In the genomic region with DNA sequence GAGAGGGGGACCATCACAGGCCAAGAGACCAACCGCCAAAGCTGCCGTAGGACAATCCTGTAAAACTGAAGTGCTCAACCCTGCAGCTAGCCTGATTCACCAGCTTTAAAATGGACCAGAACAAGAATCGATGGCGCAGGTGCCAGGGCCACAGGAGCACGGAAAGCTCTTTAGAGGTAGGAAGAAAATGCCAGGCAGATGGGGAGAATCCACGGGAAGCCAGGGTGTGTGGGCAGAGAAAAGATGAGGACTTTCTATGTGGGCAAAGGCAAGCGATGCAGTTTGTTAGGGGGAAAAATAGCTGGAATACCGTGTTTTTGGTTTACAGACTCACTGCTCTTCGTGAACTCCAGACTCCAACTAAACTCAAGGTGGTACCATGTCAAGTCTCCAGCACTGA, we compare ENCODE assay signal across 29 mouse cellular contexts. TPM values are rescaled to one million over a fixed set of nuclear protein-coding genes. Genes with fewer than 3 reads are reported as not detected.
DNase-seq lines count a peak whose midpoint lies in the region; ATAC-seq and TF ChIP-seq lines count a peak whose summit lies in the region.
"Had no signal": no experiment of that assay in that cellular context is flagged by ENCODE, and none has a peak within 500 bp of the region (broad histone marks: within the 10 kb centered on the region; RNA-seq: fewer than 3 reads in every experiment).

No protein-coding gene starts in this region.

- peak; percentile 8 to 11 for DNase-seq in cerebellum, adult 2 months
- DNase-seq in cerebellum, adult 11-12 months: no peak
- DNase-seq in frontal cortex, postnatal 36 days (ENCODE audit: low spot score in 2 of 2): peak; percentile 25 to 39
- no peak for DNase-seq in frontal cortex, postnatal 25 days (ENCODE audit: low spot score in 2 of 2)
- DNase-seq in brain, adult 2 months (ENCODE audit: low read depth, low spot score): peak; percentile 63
- peak; percentile 27 to 32 for DNase-seq in left cerebral cortex, postnatal 36 days (ENCODE audit: low spot score in 2 of 2)
- no peak for DNase-seq in forebrain, embryonic 14.5 days (ENCODE audit: low spot score)
- no peak for DNase-seq in heart, postnatal 14 days
- DNase-seq: adrenal gland, postnatal 10 days; gastrocnemius, postnatal 36 days; kidney, adult 11 months; liver, embryonic 13.5 days; lung, postnatal 4 days; thymus, adult 18-20 months; thymus, postnatal 4 days had no signal

- H3K27me3 ChIP-seq in cerebellum, adult 2 months (ENCODE audit: control insufficient read depth, insufficient read depth, low read length): no peaks in the 10 kb centered on the region
- no peaks in the 10 kb centered on the region for H3K27me3 ChIP-seq in forebrain, embryonic 14.5 days (replicated peaks; ENCODE audit: control insufficient read depth, insufficient read depth, low read length)
- H3K27me3 ChIP-seq: heart, embryonic 15.5 days; limb, embryonic 13.5 days; liver, embryonic 13.5 days; lung, embryonic 15.5 days; neural tube, embryonic 15.5 days had no signal

- no peaks in the 10 kb centered on the region for H3K9me3 ChIP-seq in forebrain, embryonic 14.5 days (replicated peaks; ENCODE audit: control insufficient read depth, low read length)
- H3K9me3 ChIP-seq: embryonic facial prominence, embryonic 10.5 days; heart, embryonic 15.5 days; hindbrain, embryonic 10.5 days; limb, embryonic 13.5 days; liver, embryonic 13.5 days; lung, embryonic 15.5 days; neural tube, embryonic 15.5 days had no signal

- H3K4me1 ChIP-seq in cerebellum, adult 2 months (ENCODE audit: control insufficient read depth, insufficient read depth, low read length): no peaks in the 10 kb centered on the region
- H3K4me1 ChIP-seq in forebrain, embryonic 14.5 days (ENCODE audit: control insufficient read depth, insufficient read depth, low read length): no peaks in the 10 kb centered on the region
- H3K4me1 ChIP-seq: embryonic facial prominence, embryonic 10.5 days; heart, embryonic 15.5 days; hindbrain, embryonic 10.5 days; limb, embryonic 13.5 days; liver, embryonic 13.5 days; lung, embryonic 15.5 days; neural tube, embryonic 15.5 days had no signal

- H3K4me3 ChIP-seq in cerebellum, adult 2 months (replicated peaks; ENCODE audit: insufficient read depth, low read depth, low read length): no peak overlapping the region
- no peak overlapping the region for H3K4me3 ChIP-seq in forebrain, embryonic 14.5 days (ENCODE audit: low read depth, low read length)
- H3K4me3 ChIP-seq: embryonic facial prominence, embryonic 10.5 days; heart, embryonic 15.5 days; hindbrain, embryonic 10.5 days; limb, embryonic 13.5 days; liver, embryonic 13.5 days; lung, embryonic 15.5 days; neural tube, embryonic 15.5 days had no signal

- H3K4me2 ChIP-seq in forebrain, embryonic 14.5 days (ENCODE audit: low read length): no peak overlapping the region
- H3K4me2 ChIP-seq: heart, embryonic 15.5 days; limb, embryonic 13.5 days; liver, embryonic 13.5 days; lung, embryonic 15.5 days; neural tube, embryonic 15.5 days had no signal

- WGBS in cerebellum, adult 2 months: 59% methylated on average over 9 of the region's 9 CpGs
- 91% methylated on average over 9 of the region's 9 CpGs for WGBS in forebrain, embryonic 14.5 days

- ATAC-seq in forebrain, embryonic 14.5 days: no peak
- ATAC-seq: activated CD4-positive, CD25-positive, alpha-beta regulatory T cell, adult 4 months; midbrain, embryonic 16.5 days had no signal

- no peak overlapping the region for H3K9ac ChIP-seq in forebrain, embryonic 14.5 days (ENCODE audit: low read length)
- H3K9ac ChIP-seq: heart, embryonic 15.5 days; limb, embryonic 13.5 days; liver, embryonic 13.5 days; lung, embryonic 15.5 days; neural tube, embryonic 15.5 days had no signal

- H3K27ac ChIP-seq in cerebellum, adult 2 months (ENCODE audit: insufficient read depth, low read length): no peak overlapping the region
- H3K27ac ChIP-seq in forebrain, embryonic 14.5 days (ENCODE audit: low read depth, low read length): no peak overlapping the region
- H3K27ac ChIP-seq: embryonic facial prominence, embryonic 10.5 days; heart, embryonic 15.5 days; hindbrain, embryonic 10.5 days; kidney, postnatal 0 days; limb, embryonic 13.5 days; liver, embryonic 13.5 days; lung, embryonic 15.5 days; neural tube, embryonic 15.5 days had no signal

- TF ChIP-seq CTCF in cerebellum, adult 2 months (IDR thresholded peaks at IDR 0.05; ENCODE audit: borderline replicate concordance, insufficient read depth, low read depth, low read length): no peak

- TF ChIP-seq POLR2A in cerebellum, adult 2 months (IDR thresholded peaks at IDR 0.05; ENCODE audit: borderline replicate concordance, insufficient read depth, low read length): no peak

- no peaks in the 10 kb centered on the region for H3K36me3 ChIP-seq in forebrain, embryonic 14.5 days (ENCODE audit: control insufficient read depth, insufficient read depth, low read length)
- H3K36me3 ChIP-seq: embryonic facial prominence, embryonic 10.5 days; heart, embryonic 15.5 days; hindbrain, embryonic 10.5 days; limb, embryonic 13.5 days; liver, embryonic 13.5 days; lung, embryonic 15.5 days; neural tube, embryonic 15.5 days had no signal

- intact Hi-C loops in left cerebral cortex, postnatal 36 days (cut with DNase I): no loop called here
- intact Hi-C loops in heart, postnatal 14 days (cut with DNase I): no loop called here

RNA-seq across cellular contexts. Expression of a gene that starts 53.0 kb away (rescaled TPM):
- polyA plus RNA-seq in cerebellum, adult 2 months (2012; rRNA removed): not detected in 2 replicates
- total RNA-seq in left cerebral cortex, postnatal 36 days (2021): not detected
- polyA plus RNA-seq in forebrain, embryonic 14.5 days (2014; fragmentation: Nextera tagmentation; extraction: Ambion mirVana): 0.19 and 0.72 TPM in 2 replicates
- not detected for total RNA-seq in heart, postnatal 14 days (2021)
- total RNA-seq: adrenal gland, postnatal 10 days; common myeloid progenitor, adult 5-6 weeks; ES-E14; gastrocnemius, postnatal 36 days; heart, adult 8-10 months had no signal
- polyA plus RNA-seq: activated CD4-positive, CD25-positive, alpha-beta regulatory T cell, adult 4 months; embryonic facial prominence, embryonic 10.5 days; forebrain, embryonic 11.5 days; heart, embryonic 15.5 days; hindbrain, embryonic 10.5 days; kidney, postnatal 0 days; limb, embryonic 13.5 days; liver, embryonic 13.5 days; lung, embryonic 15.5 days; small intestine, adult 2 months had no signal

Comparison
In these comparisons a context has a peak if more than half of its experiments do, and no peak if none do; other contexts are left out.
1. DNase-seq: peak in cerebellum, adult 2 months (2 of 2), frontal cortex, postnatal 36 days (2 of 2), brain, adult 2 months (single experiment) and left cerebral cortex, postnatal 36 days (2 of 2); none in cerebellum, adult 11-12 months (single experiment), frontal cortex, postnatal 25 days (0 of 2), forebrain, embryonic 14.5 days (single experiment) and heart, postnatal 14 days (0 of 2).